Mouse (Mus musculus): ENCODE data around the gene Klhdc9. TPM values are rescaled to one million over a fixed set of nuclear protein-coding genes. Genes with fewer than 3 reads are reported as not detected.

Gene Klhdc9
- total RNA-seq, 1 experiment = 0.85 TPM

- DNase-seq (ENCODE audit: low read depth, low spot score) = no peak
- Histone ChIP-seq H3K27ac (ENCODE audit: insufficient read depth, low read depth, low read length, poor library complexity, severe bottlenecking) (no peak overlapping the region), H3K36me3 (ENCODE audit: control insufficient read depth, insufficient read depth, low read length, poor library complexity, severe bottlenecking) (no peaks in the 10 kb centered on the region), H3K9me3 (ENCODE audit: control insufficient read depth, insufficient read depth, low read depth, low read length) (no peaks in the 10 kb centered on the region), H3K4me3 (ENCODE audit: insufficient read depth in 1 of 2, low read depth in 1 of 2, low read length in 2 of 2, poor library complexity in 1 of 2, severe bottlenecking in 1 of 2) (no peak overlapping the region), H3K4me1 (ENCODE audit: control insufficient read depth in 2 of 2, insufficient read depth in 2 of 2, low read length in 2 of 2, poor library complexity in 1 of 2) (peaks cover 0 to 4% of the 10 kb centered on the region in 2 experiments; a peak in 1 of 4 replicates), H3K9ac (ENCODE audit: insufficient read depth, low read depth, low read length, poor library complexity, severe bottlenecking) (no peak overlapping the region)
- TF ChIP-seq ZC3H11A (IDR thresholded peaks at IDR 0.05; ENCODE audit: borderline replicate concordance, low read depth, low read length) (no peak), CHD2 (IDR thresholded peaks at IDR 0.05; ENCODE audit: low read depth, low read length) (no peak), ZNF384 (IDR thresholded peaks at IDR 0.05; ENCODE audit: low read depth, low read length) (no peak), HCFC1 (IDR thresholded peaks at IDR 0.05; ENCODE audit: borderline replicate concordance, insufficient read depth, low read length) (no peak), MAFK (IDR thresholded peaks at IDR 0.05; ENCODE audit: insufficient read depth, low read depth, low read length) (no peak)
- in situ Hi-C loops (cut with MboI; ENCODE audit: low sequenced_read_pairs in 2 of 2, unreplicated experiment in 2 of 2) = no loop called here
These were observed 5.3 kb upstream of the Klhdc9 start for GRCm38 (mm10) chr1:171365934-171366333.

- TF ChIP-seq MAFK (IDR thresholded peaks at IDR 0.05; ENCODE audit: insufficient read depth, low read depth, low read length) = no peak
- TF ChIP-seq ZC3H11A (IDR thresholded peaks at IDR 0.05; ENCODE audit: borderline replicate concordance, low read depth, low read length) = peak; percentile 47; the same call in 1 of the 2 replicates
- Histone ChIP-seq H3K9me3 (ENCODE audit: control insufficient read depth, insufficient read depth, low read depth, low read length) (no peaks in the 10 kb centered on the region), H3K4me1 (ENCODE audit: control insufficient read depth in 2 of 2, insufficient read depth in 2 of 2, low read length in 2 of 2, poor library complexity in 1 of 2) (peaks cover 0 to 5% of the 10 kb centered on the region in 2 experiments; a peak in 1 of 4 replicates), H3K9ac (ENCODE audit: insufficient read depth, low read depth, low read length, poor library complexity, severe bottlenecking) (peak overlapping the region; percentile 90), H3K36me3 (ENCODE audit: control insufficient read depth, insufficient read depth, low read length, poor library complexity, severe bottlenecking) (peaks cover 12% of the 10 kb centered on the region), H3K4me3 (ENCODE audit: insufficient read depth in 1 of 2, low read depth in 1 of 2, low read length in 2 of 2, poor library complexity in 1 of 2, severe bottlenecking in 1 of 2) (peak overlapping the region; percentile 62 to 74), H3K27ac (ENCODE audit: insufficient read depth, low read depth, low read length, poor library complexity, severe bottlenecking) (peak overlapping the region; percentile 66; the same call in 1 of the 2 replicates)
- in situ Hi-C loops (cut with MboI; ENCODE audit: low sequenced_read_pairs in 2 of 2, unreplicated experiment in 2 of 2) = no loop called here
- DNase-seq (ENCODE audit: low read depth, low spot score) = peak; percentile 78
These were observed 807 bp upstream of the Klhdc9 start for GRCm38 (mm10) chr1:171361106-171362103.

GRCm38 (mm10) chr1:171360253-171360652, 345 bp downstream of the Klhdc9 start:
- Histone ChIP-seq H3K36me3 (ENCODE audit: control insufficient read depth, insufficient read depth, low read length, poor library complexity, severe bottlenecking) (peaks cover 14% of the 10 kb centered on the region), H3K27ac (ENCODE audit: insufficient read depth, low read depth, low read length, poor library complexity, severe bottlenecking) (no peak overlapping the region), H3K4me1 (ENCODE audit: control insufficient read depth in 2 of 2, insufficient read depth in 2 of 2, low read length in 2 of 2, poor library complexity in 1 of 2) (peaks cover 0 to 3% of the 10 kb centered on the region in 2 experiments; a peak in 1 of 4 replicates), H3K9me3 (ENCODE audit: control insufficient read depth, insufficient read depth, low read depth, low read length) (no peaks in the 10 kb centered on the region), H3K4me3 (ENCODE audit: insufficient read depth in 1 of 2, low read depth in 1 of 2, low read length in 2 of 2, poor library complexity in 1 of 2, severe bottlenecking in 1 of 2) (peak overlapping the region; percentile 58 to 61), H3K9ac (ENCODE audit: insufficient read depth, low read depth, low read length, poor library complexity, severe bottlenecking) (peak overlapping the region; percentile 59)
- DNase-seq (ENCODE audit: low read depth, low spot score) = no peak
- TF ChIP-seq HCFC1 (IDR thresholded peaks at IDR 0.05; ENCODE audit: borderline replicate concordance, insufficient read depth, low read length) (no peak), ZNF384 (IDR thresholded peaks at IDR 0.05; ENCODE audit: low read depth, low read length) (no peak), MAFK (IDR thresholded peaks at IDR 0.05; ENCODE audit: insufficient read depth, low read depth, low read length) (no peak), CHD2 (IDR thresholded peaks at IDR 0.05; ENCODE audit: low read depth, low read length) (no peak), ZC3H11A (IDR thresholded peaks at IDR 0.05; ENCODE audit: borderline replicate concordance, low read depth, low read length) (no peak)
- in situ Hi-C loops (cut with MboI; ENCODE audit: low sequenced_read_pairs in 2 of 2, unreplicated experiment in 2 of 2) = no loop called here

GRCm38 (mm10) chr1:171358421-171358820, 2.2 kb downstream of the Klhdc9 start:
- no peaks in the 10 kb centered on the region for H3K9me3 ChIP-seq (ENCODE audit: control insufficient read depth, insufficient read depth, low read depth, low read length)
- no peak for DNase-seq (ENCODE audit: low read depth, low spot score)
- in situ Hi-C loops (cut with MboI; ENCODE audit: low sequenced_read_pairs in 2 of 2, unreplicated experiment in 2 of 2) = no loop called here
- H3K4me3 ChIP-seq (ENCODE audit: insufficient read depth in 1 of 2, low read depth in 1 of 2, low read length in 2 of 2, poor library complexity in 1 of 2, severe bottlenecking in 1 of 2) = no peak overlapping the region
- peaks cover 0 to 3% of the 10 kb centered on the region in 2 experiments; a peak in 1 of 4 replicates for H3K4me1 ChIP-seq (ENCODE audit: control insufficient read depth in 2 of 2, insufficient read depth in 2 of 2, low read length in 2 of 2, poor library complexity in 1 of 2)
- no peak overlapping the region for H3K27ac ChIP-seq (ENCODE audit: insufficient read depth, low read depth, low read length, poor library complexity, severe bottlenecking)
- H3K9ac ChIP-seq (ENCODE audit: insufficient read depth, low read depth, low read length, poor library complexity, severe bottlenecking) = no peak overlapping the region
- 0 out of 2 replicates have a peak, but pooled peaks have one; percentile 42 for TF ChIP-seq HCFC1 (IDR thresholded peaks at IDR 0.05; ENCODE audit: borderline replicate concordance, insufficient read depth, low read length)
- no peak for TF ChIP-seq MAFK (IDR thresholded peaks at IDR 0.05; ENCODE audit: insufficient read depth, low read depth, low read length)
- peak; percentile 53; the same call in 1 of the 2 replicates for TF ChIP-seq ZC3H11A (IDR thresholded peaks at IDR 0.05; ENCODE audit: borderline replicate concordance, low read depth, low read length)
- H3K36me3 ChIP-seq (ENCODE audit: control insufficient read depth, insufficient read depth, low read length, poor library complexity, severe bottlenecking) = peaks cover 16% of the 10 kb centered on the region

Measured in ES-E14 (cell line).